11 mouse cellular contexts compared by ENCODE assay signal in genomic region chr12:98106151-98106788, GRCm38 (mm10).
A peak's percentile ranks its signal among the peaks of the same experiment; 100 is the strongest.
DNase-seq lines count a peak whose midpoint lies in the region; ATAC-seq lines count a peak whose summit lies in the region.
"Had no signal": no experiment of that assay in that cellular context is flagged by ENCODE, and none has a peak within 500 bp of the region (broad histone marks: within the 10 kb centered on the region; RNA-seq: fewer than 3 reads in every experiment).

No protein-coding gene starts in this region.

- no peaks in the 10 kb centered on the region for H3K36me3 ChIP-seq in embryonic facial prominence, embryonic 13.5 days
- no peaks in the 10 kb centered on the region for H3K36me3 ChIP-seq in embryonic facial prominence, embryonic 10.5 days (replicated peaks)
- no peaks in the 10 kb centered on the region for H3K36me3 ChIP-seq in midbrain, embryonic 11.5 days (ENCODE audit: control insufficient read depth, insufficient read depth, low read length)
- no peaks in the 10 kb centered on the region for H3K36me3 ChIP-seq in midbrain, embryonic 16.5 days (ENCODE audit: control insufficient read depth, insufficient read depth, low read length)
- H3K36me3 ChIP-seq: embryonic facial prominence, embryonic 12.5 days; heart, embryonic 15.5 days had no signal

- DNase-seq in embryonic facial prominence, embryonic 10.5 days (ENCODE audit: low spot score), result no peak
- peak; percentile 64 for DNase-seq in midbrain, embryonic 11.5 days (ENCODE audit: low spot score, missing footprints)
- DNase-seq in left cerebral cortex, adult 11 months (ENCODE audit: low spot score), result peak; percentile 72
- DNase-seq in right cerebral cortex, postnatal 25 days, result peak; percentile 79
- DNase-seq in thymus, postnatal 0 days (ENCODE audit: low spot score), result no peak
- no peak for DNase-seq in urinary bladder, postnatal 36 days (ENCODE audit: low spot score in 2 of 2)

- H3K9ac ChIP-seq in embryonic facial prominence, embryonic 13.5 days, result no peak overlapping the region
- H3K9ac ChIP-seq in midbrain, embryonic 11.5 days (ENCODE audit: low read length), result no peak overlapping the region
- no peak overlapping the region for H3K9ac ChIP-seq in midbrain, embryonic 16.5 days (ENCODE audit: low read depth, low read length)
- H3K9ac ChIP-seq: embryonic facial prominence, embryonic 12.5 days; heart, embryonic 15.5 days had no signal

- WGBS in embryonic facial prominence, embryonic 13.5 days, result 28% methylated on average over 3 of the region's 3 CpGs
- 49% methylated on average over 3 of the region's 3 CpGs for WGBS in embryonic facial prominence, embryonic 10.5 days
- WGBS in midbrain, embryonic 11.5 days, result 45% methylated on average over 3 of the region's 3 CpGs
- 29% methylated on average over 3 of the region's 3 CpGs for WGBS in midbrain, embryonic 16.5 days

- no peaks in the 10 kb centered on the region for H3K9me3 ChIP-seq in embryonic facial prominence, embryonic 13.5 days
- H3K9me3 ChIP-seq in embryonic facial prominence, embryonic 10.5 days, result no peaks in the 10 kb centered on the region
- no peaks in the 10 kb centered on the region for H3K9me3 ChIP-seq in midbrain, embryonic 11.5 days (ENCODE audit: control insufficient read depth, low read length)
- H3K9me3 ChIP-seq in midbrain, embryonic 16.5 days (replicated peaks; ENCODE audit: control insufficient read depth, low read length, poor library complexity, severe bottlenecking), result no peaks in the 10 kb centered on the region
- H3K9me3 ChIP-seq: embryonic facial prominence, embryonic 12.5 days; heart, embryonic 15.5 days had no signal

- H3K27ac ChIP-seq in embryonic facial prominence, embryonic 13.5 days, result peak overlapping the region; percentile 79; the same call in 1 of the 2 replicates
- no peak overlapping the region for H3K27ac ChIP-seq in embryonic facial prominence, embryonic 10.5 days (replicated peaks)
- no peak overlapping the region for H3K27ac ChIP-seq in midbrain, embryonic 11.5 days (ENCODE audit: low read depth, low read length)
- no peak overlapping the region for H3K27ac ChIP-seq in midbrain, embryonic 16.5 days (ENCODE audit: low read length)
- H3K27ac ChIP-seq: heart, embryonic 15.5 days had no signal

- no peak for ATAC-seq in embryonic facial prominence, embryonic 13.5 days (ENCODE audit: insufficient number of reproducible peaks, insufficient read depth, low FRiP score, low TSS enrichment, low read depth)
- ATAC-seq in midbrain, embryonic 11.5 days (ENCODE audit: low FRiP score), result no peak
- no peak for ATAC-seq in midbrain, embryonic 16.5 days
- ATAC-seq: Patski had no signal

- H3K4me2 ChIP-seq in embryonic facial prominence, embryonic 13.5 days, result no peak overlapping the region
- H3K4me2 ChIP-seq in midbrain, embryonic 11.5 days, result no peak overlapping the region
- H3K4me2 ChIP-seq in midbrain, embryonic 16.5 days (ENCODE audit: low read length), result no peak overlapping the region
- H3K4me2 ChIP-seq: embryonic facial prominence, embryonic 12.5 days; heart, embryonic 15.5 days had no signal

- H3K27me3 ChIP-seq in embryonic facial prominence, embryonic 13.5 days, result no peaks in the 10 kb centered on the region
- H3K27me3 ChIP-seq in embryonic facial prominence, embryonic 10.5 days (replicated peaks; ENCODE audit: low read depth, poor library complexity, severe bottlenecking), result no peaks in the 10 kb centered on the region
- no peaks in the 10 kb centered on the region for H3K27me3 ChIP-seq in midbrain, embryonic 11.5 days (ENCODE audit: control insufficient read depth, insufficient read depth, low read length)
- H3K27me3 ChIP-seq in midbrain, embryonic 16.5 days (ENCODE audit: control insufficient read depth, insufficient read depth, low read depth, low read length), result no peaks in the 10 kb centered on the region
- H3K27me3 ChIP-seq: embryonic facial prominence, embryonic 12.5 days; heart, embryonic 15.5 days; Patski had no signal

- no peak overlapping the region for H3K4me3 ChIP-seq in embryonic facial prominence, embryonic 13.5 days
- no peak overlapping the region for H3K4me3 ChIP-seq in embryonic facial prominence, embryonic 10.5 days
- no peak overlapping the region for H3K4me3 ChIP-seq in midbrain, embryonic 11.5 days (ENCODE audit: low read depth, low read length)
- H3K4me3 ChIP-seq in midbrain, embryonic 16.5 days (ENCODE audit: low read depth, low read length), result no peak overlapping the region
- H3K4me3 ChIP-seq: embryonic facial prominence, embryonic 12.5 days; heart, embryonic 15.5 days had no signal

- peaks cover 20% of the 10 kb centered on the region for H3K4me1 ChIP-seq in embryonic facial prominence, embryonic 13.5 days
- peaks cover 14% of the 10 kb centered on the region for H3K4me1 ChIP-seq in embryonic facial prominence, embryonic 10.5 days
- no peaks in the 10 kb centered on the region for H3K4me1 ChIP-seq in midbrain, embryonic 11.5 days (ENCODE audit: control insufficient read depth, insufficient read depth, low read length)
- H3K4me1 ChIP-seq in midbrain, embryonic 16.5 days (ENCODE audit: control insufficient read depth, insufficient read depth, low read length), result peaks cover 3% of the 10 kb centered on the region
- H3K4me1 ChIP-seq: heart, embryonic 15.5 days had no signal

Comparison
In these comparisons a context has a peak if more than half of its experiments do, and no peak if none do; other contexts are left out.
1. DNase-seq: peak in midbrain, embryonic 11.5 days (single experiment), left cerebral cortex, adult 11 months (single experiment) and right cerebral cortex, postnatal 25 days (single experiment); none in embryonic facial prominence, embryonic 10.5 days (single experiment), thymus, postnatal 0 days (single experiment) and urinary bladder, postnatal 36 days (0 of 2).